Comparison of ENCODE assay signal across 10 mouse cellular contexts in genomic region chr10:40069270-40069669, GRCm38 (mm10). TPM values are rescaled to one million over a fixed set of nuclear protein-coding genes. Genes with fewer than 3 reads are reported as not detected.
DNase-seq lines count a peak whose midpoint lies in the region; ATAC-seq and TF ChIP-seq lines count a peak whose summit lies in the region.
"Had no signal": no experiment of that assay in that cellular context is flagged by ENCODE, and none has a peak within 500 bp of the region (broad histone marks: within the 10 kb centered on the region; RNA-seq: fewer than 3 reads in every experiment).

No protein-coding gene starts in this region.

- WGBS in liver, embryonic 12.5 days (ENCODE audit: insufficient replicate concordance) = 70% methylated on average over 4 of the region's 4 CpGs
- WGBS in liver, embryonic 11.5 days = 49% methylated on average over 4 of the region's 4 CpGs
- WGBS in heart, adult 2 months = 22% methylated on average over 4 of the region's 4 CpGs
- WGBS in macrophage (ENCODE audit: missing documents) = 49% methylated on average over 4 of the region's 4 CpGs
- WGBS in midbrain, embryonic 14.5 days = 73% methylated on average over 4 of the region's 4 CpGs

- no peaks in the 10 kb centered on the region for H3K9me3 ChIP-seq in liver, embryonic 12.5 days (replicated peaks)
- H3K9me3 ChIP-seq in liver, embryonic 11.5 days (ENCODE audit: control insufficient read depth, low read length) = no peaks in the 10 kb centered on the region
- no peaks in the 10 kb centered on the region for H3K9me3 ChIP-seq in midbrain, embryonic 14.5 days (ENCODE audit: control insufficient read depth, low read length)

- intact Hi-C loops in heart, adult 2 months (cut with DNase I) = loop anchor here (5.0 kb wide), 1 partner anchor 73 kb away; the partner anchor contains the start of gene Slc16a10

- no peaks in the 10 kb centered on the region for H3K79me2 ChIP-seq in heart, adult 2 months (replicated peaks; ENCODE audit: control insufficient read depth, insufficient read depth, low read length)
- peaks cover 23% of the 10 kb centered on the region; the same call in 1 of the 2 replicates for H3K79me2 ChIP-seq in macrophage (ENCODE audit: inconsistent target)

- TF ChIP-seq CTCF in heart, adult 2 months (IDR thresholded peaks at IDR 0.05) = no peak

- DNase-seq in liver, embryonic 11.5 days (ENCODE audit: low spot score) = no peak
- DNase-seq in heart, adult 2 months = peak in 1 of 2 experiments; percentile 73
- DNase-seq in heart, postnatal 4 days = peak; percentile 40
- DNase-seq in thymus, postnatal 4 days = no peak
- no peak for DNase-seq in midbrain, embryonic 14.5 days
- DNase-seq in neural tube, embryonic 10.5 days (ENCODE audit: extremely low spot score, low spot score) = no peak

- peaks cover 44% of the 10 kb centered on the region for H3K4me1 ChIP-seq in liver, embryonic 12.5 days
- peaks cover 7% of the 10 kb centered on the region for H3K4me1 ChIP-seq in liver, embryonic 11.5 days (replicated peaks; ENCODE audit: control insufficient read depth, insufficient read depth, low read length)
- H3K4me1 ChIP-seq in heart, adult 2 months (ENCODE audit: control insufficient read depth, insufficient read depth, low read length) = peaks cover 7% of the 10 kb centered on the region
- H3K4me1 ChIP-seq in midbrain, embryonic 14.5 days (ENCODE audit: control insufficient read depth, insufficient read depth, low read length) = 0 out of 2 replicates have a peak, but pooled peaks cover 3% of the 10 kb centered on the region

- peak; percentile 97 for TF ChIP-seq EP300 in heart, adult 2 months (IDR thresholded peaks at IDR 0.05; ENCODE audit: insufficient read depth, low read depth, low read length)

- H3K27ac ChIP-seq in liver, embryonic 12.5 days = peak overlapping the region; percentile 37
- H3K27ac ChIP-seq in liver, embryonic 11.5 days (ENCODE audit: low read depth, low read length) = no peak overlapping the region
- peak overlapping the region; percentile 67 for H3K27ac ChIP-seq in heart, adult 2 months
- peak overlapping the region; percentile 77 for H3K27ac ChIP-seq in macrophage
- H3K27ac ChIP-seq in midbrain, embryonic 14.5 days (replicated peaks; ENCODE audit: low read depth, low read length) = no peak overlapping the region

- no peak overlapping the region for H3K4me3 ChIP-seq in liver, embryonic 12.5 days
- H3K4me3 ChIP-seq in liver, embryonic 11.5 days (ENCODE audit: low read depth, low read length) = no peak overlapping the region
- H3K4me3 ChIP-seq in heart, adult 2 months = no peak overlapping the region
- H3K4me3 ChIP-seq in macrophage (ENCODE audit: inconsistent target) = no peak overlapping the region
- no peak overlapping the region for H3K4me3 ChIP-seq in midbrain, embryonic 14.5 days (replicated peaks; ENCODE audit: low read depth, low read length)

- TF ChIP-seq POLR2A in heart, adult 2 months (IDR thresholded peaks at IDR 0.05; ENCODE audit: insufficient read depth, low read depth, low read length) = 0 out of 2 replicates have a peak, but pooled peaks have one; percentile 32

- H3K27me3 ChIP-seq in liver, embryonic 12.5 days (replicated peaks) = no peaks in the 10 kb centered on the region
- H3K27me3 ChIP-seq in liver, embryonic 11.5 days (replicated peaks; ENCODE audit: control insufficient read depth, insufficient read depth, low read length) = no peaks in the 10 kb centered on the region
- H3K27me3 ChIP-seq in heart, adult 2 months (ENCODE audit: control insufficient read depth, insufficient read depth, low read length) = no peaks in the 10 kb centered on the region
- no peaks in the 10 kb centered on the region for H3K27me3 ChIP-seq in midbrain, embryonic 14.5 days (ENCODE audit: control insufficient read depth, insufficient read depth, low read length)

- H3K4me2 ChIP-seq in liver, embryonic 12.5 days = no peak overlapping the region
- H3K4me2 ChIP-seq in liver, embryonic 11.5 days = no peak overlapping the region
- H3K4me2 ChIP-seq in midbrain, embryonic 14.5 days (ENCODE audit: low read length) = no peak overlapping the region

- no peak for ATAC-seq in liver, embryonic 12.5 days
- ATAC-seq in liver, embryonic 11.5 days (replicated peaks; ENCODE audit: low FRiP score) = no peak
- ATAC-seq in midbrain, embryonic 14.5 days (ENCODE audit: low FRiP score, low TSS enrichment) = no peak
- ATAC-seq: midbrain, embryonic 16.5 days had no signal

- H3K36me3 ChIP-seq in liver, embryonic 12.5 days = peaks cover 58% of the 10 kb centered on the region
- H3K36me3 ChIP-seq in liver, embryonic 11.5 days (ENCODE audit: control insufficient read depth, insufficient read depth, low read length) = no peaks in the 10 kb centered on the region
- peaks cover 2% of the 10 kb centered on the region for H3K36me3 ChIP-seq in heart, adult 2 months (ENCODE audit: control insufficient read depth, insufficient read depth, low read length)
- no peaks in the 10 kb centered on the region for H3K36me3 ChIP-seq in macrophage (ENCODE audit: inconsistent target)
- no peaks in the 10 kb centered on the region for H3K36me3 ChIP-seq in midbrain, embryonic 14.5 days (ENCODE audit: control insufficient read depth, insufficient read depth, low read length)

- no peak overlapping the region for H3K9ac ChIP-seq in liver, embryonic 12.5 days
- H3K9ac ChIP-seq in liver, embryonic 11.5 days (ENCODE audit: low read depth, low read length) = no peak overlapping the region
- peak overlapping the region; percentile 49 for H3K9ac ChIP-seq in heart, adult 2 months (ENCODE audit: low read depth, low read length)
- no peak overlapping the region for H3K9ac ChIP-seq in midbrain, embryonic 14.5 days (replicated peaks; ENCODE audit: low read length)

RNA-seq across cellular contexts. Expression of gene Mfsd4b1, which starts 44.2 kb away (rescaled TPM):
- 0.19 and 0.42 TPM in 2 replicates for polyA plus RNA-seq in liver, embryonic 12.5 days (2016; fragmentation: Nextera tagmentation; extraction: Ambion mirVana)
- 0.34 and 0.56 TPM in 2 replicates for polyA plus RNA-seq in liver, embryonic 11.5 days (2014; fragmentation: Nextera tagmentation; extraction: Ambion mirVana)
- 1 to 10 TPM; 1.7 to 2.5 TPM for total RNA-seq in heart, adult 2 months (2021)
- polyA plus RNA-seq in heart, adult 2 months (2012; rRNA removed) = 3.3 and 4.2 TPM in 2 replicates
- 1 to 10 TPM in 1 of 2 experiments, under 1 TPM in 1; 0.69 to 1.4 TPM for total RNA-seq in heart, postnatal 4 days (2021)
- 1 to 10 TPM in 2 of 26 experiments, under 1 TPM in 8, not detected in 16; 0.19 to 1.9 (median 0.50) TPM for total RNA-seq in macrophage (2018; cell fraction: chromatin; rRNA removed)
- total RNA-seq in macrophage (2018; cell fraction: cytosol; rRNA removed) = under 1 TPM in 21 of 26 experiments, not detected in 5; 0.03 to 0.20 (median 0.11) TPM
- 1 to 10 TPM in 3 of 26 experiments, under 1 TPM in 10, not detected in 13; 0.21 to 4.2 (median 0.47) TPM for total RNA-seq in macrophage (2018; cell fraction: nucleus; rRNA removed)
- polyA plus RNA-seq in macrophage (2018) = not detected in 3 replicates
- polyA plus RNA-seq in midbrain, embryonic 14.5 days (2014; fragmentation: Nextera tagmentation; extraction: Ambion mirVana) = 0.35 and 0.50 TPM in 2 replicates
- polyA plus RNA-seq: embryonic facial prominence, embryonic 11.5 days had no signal

Comparison
In these comparisons a context has a peak if more than half of its experiments do, and no peak if none do; other contexts are left out.
1. H3K27ac ChIP-seq: peak in liver, embryonic 12.5 days (single experiment), heart, adult 2 months (single experiment) and macrophage (single experiment); none in liver, embryonic 11.5 days (single experiment) and midbrain, embryonic 14.5 days (single experiment).